Mouse (Mus musculus): ENCODE results near the gene M1ap. TPM values are rescaled to one million over a fixed set of nuclear protein-coding genes. Genes with fewer than 3 reads are reported as not detected.

Gene M1ap
- total and polyA plus RNA-seq, 3 experiments, result 2.4 to 6.4 (median 3.9) TPM

- DNase-seq (ENCODE audit: extremely low read depth), result no peak
- no peaks in the 10 kb centered on the region for H3K36me3 ChIP-seq (replicated peaks in 1 of 2; ENCODE audit: control insufficient read depth in 1 of 2, insufficient read depth in 1 of 2, low read length in 1 of 2)
- no peak overlapping the region for H3K9ac ChIP-seq (ENCODE audit: insufficient read depth, low read depth)
- H3K9me3 ChIP-seq (replicated peaks; ENCODE audit: low read length), result peaks cover 3% of the 10 kb centered on the region
- H3K4me1 ChIP-seq (ENCODE audit: control insufficient read depth in 1 of 2, insufficient read depth in 2 of 2), result peaks cover 12 to 51% of the 10 kb centered on the region in 2 experiments
- H3K4me2 ChIP-seq (ENCODE audit: insufficient read depth, low read depth, poor library complexity, severe bottlenecking), result no peak overlapping the region
- TF ChIP-seq MXI1 (IDR thresholded peaks at IDR 0.05; ENCODE audit: low read depth, low read length) (no peak), NRF1 (IDR thresholded peaks at IDR 0.05; ENCODE audit: low read depth, low read length) (no peak), CHD1 (IDR thresholded peaks at IDR 0.05; ENCODE audit: low read depth, low read length) (no peak), ZKSCAN1 (IDR thresholded peaks at IDR 0.05; ENCODE audit: borderline replicate concordance, low read depth, low read length) (no peak), CTCF (conservative IDR thresholded peaks at IDR 0.05 in 1 of 2, IDR thresholded peaks at IDR 0.05 in 1 of 2; ENCODE audit: low read depth in 2 of 2, low read length in 2 of 2) (no peak)
- H3K27me3 ChIP-seq (replicated peaks), result no peaks in the 10 kb centered on the region
- no peak overlapping the region for H3K4me3 ChIP-seq (replicated peaks in 1 of 3; ENCODE audit: low read depth in 2 of 3, low read length in 2 of 3, poor library complexity in 1 of 3)
- dilution Hi-C loops (cut with MboI; ENCODE audit: extremely low pct_ligation_motif_present, extremely low pct_unique_long_range_greater_than_20kb, low sequenced_read_pairs) (no loop called here), in situ Hi-C loops (cut with MboI; ENCODE audit: low pct_ligation_motif_present, low pct_unique_long_range_greater_than_20kb, low sequenced_read_pairs) (loop anchor here (5.0 kb wide), 1 partner anchor 37 kb away; no protein-coding TSS in a partner anchor)
- no peaks in the 10 kb centered on the region for H3K79me2 ChIP-seq (replicated peaks; ENCODE audit: control insufficient read depth, extremely low read depth, insufficient read depth, poor library complexity, severe bottlenecking)
- H3K27ac ChIP-seq (ENCODE audit: insufficient read depth, low read depth), result no peak overlapping the region
Observed at GRCm38 (mm10) chr6:83043993-83044392, 97.3 kb downstream of the M1ap start.

GRCm38 (mm10) chr6:83044742-83045141 lies 98.0 kb downstream of the M1ap start:
- H3K27me3 ChIP-seq (replicated peaks), result no peaks in the 10 kb centered on the region
- peak; percentile 81 for TF ChIP-seq BHLHE40 (IDR thresholded peaks at IDR 0.05; ENCODE audit: low read depth, low read length)
- TF ChIP-seq CTCF (conservative IDR thresholded peaks at IDR 0.05 in 1 of 2, IDR thresholded peaks at IDR 0.05 in 1 of 2; ENCODE audit: low read depth in 2 of 2, low read length in 2 of 2), result no peak
- 0 out of 2 replicates have a peak, but pooled peaks have one; percentile 44 for TF ChIP-seq TCF12 (IDR thresholded peaks at IDR 0.05; ENCODE audit: low read depth, low read length)
- peak; percentile 53; the same call in 1 of the 2 replicates for TF ChIP-seq IRF4 (IDR thresholded peaks at IDR 0.05; ENCODE audit: low read depth, low read length)
- TF ChIP-seq ELF1 (IDR thresholded peaks at IDR 0.05; ENCODE audit: low read depth, low read length), result 0 out of 2 replicates have a peak, but pooled peaks have one; percentile 20
- TF ChIP-seq NELFE (IDR thresholded peaks at IDR 0.05; ENCODE audit: low read depth, low read length), result 0 out of 2 replicates have a peak, but pooled peaks have one; percentile 17
- TF ChIP-seq POLR2AphosphoS2 (IDR thresholded peaks at IDR 0.05; ENCODE audit: low read depth, low read length), result no peak
- no peak for TF ChIP-seq MEF2A (IDR thresholded peaks at IDR 0.05; ENCODE audit: borderline replicate concordance, low read depth, low read length)
- peak; percentile 18; the same call in 1 of the 2 replicates for TF ChIP-seq JUND (conservative IDR thresholded peaks at IDR 0.05; ENCODE audit: low read depth, low read length)
- TF ChIP-seq MYC (IDR thresholded peaks at IDR 0.05; ENCODE audit: low read depth, low read length), result peak; percentile 90
- TF ChIP-seq TBP (conservative IDR thresholded peaks at IDR 0.05; ENCODE audit: low read depth, low read length), result peak; percentile 82
- TF ChIP-seq MAX (IDR thresholded peaks at IDR 0.05; ENCODE audit: low read length), result peak; percentile 87
- TF ChIP-seq EP300 (IDR thresholded peaks at IDR 0.05; ENCODE audit: low read length), result peak; percentile 82
- TF ChIP-seq ETS1 (conservative IDR thresholded peaks at IDR 0.05; ENCODE audit: low read depth, low read length), result peak; percentile 67
- H3K79me2 ChIP-seq (replicated peaks; ENCODE audit: control insufficient read depth, extremely low read depth, insufficient read depth, poor library complexity, severe bottlenecking), result no peaks in the 10 kb centered on the region
- no peak overlapping the region for H3K4me2 ChIP-seq (ENCODE audit: insufficient read depth, low read depth, poor library complexity, severe bottlenecking)
- H3K27ac ChIP-seq (ENCODE audit: insufficient read depth, low read depth), result no peak overlapping the region
- no peak overlapping the region for H3K4me3 ChIP-seq (replicated peaks in 1 of 3; ENCODE audit: low read depth in 2 of 3, low read length in 2 of 3, poor library complexity in 1 of 3)
- dilution Hi-C loops (cut with MboI; ENCODE audit: extremely low pct_ligation_motif_present, extremely low pct_unique_long_range_greater_than_20kb, low sequenced_read_pairs), result no loop called here
- H3K36me3 ChIP-seq (replicated peaks in 1 of 2; ENCODE audit: control insufficient read depth in 1 of 2, insufficient read depth in 1 of 2, low read length in 1 of 2), result peaks cover 0 to 3% of the 10 kb centered on the region in 2 experiments
- DNase-seq (ENCODE audit: extremely low read depth), result peak; percentile 91
- peaks cover 12 to 49% of the 10 kb centered on the region in 2 experiments for H3K4me1 ChIP-seq (ENCODE audit: control insufficient read depth in 1 of 2, insufficient read depth in 2 of 2)
- no peak overlapping the region for H3K9ac ChIP-seq (ENCODE audit: insufficient read depth, low read depth)
- in situ Hi-C loops (cut with MboI; ENCODE audit: low pct_ligation_motif_present, low pct_unique_long_range_greater_than_20kb, low sequenced_read_pairs), result loop anchor here (5.0 kb wide), 1 partner anchor 37 kb away; no protein-coding TSS in a partner anchor
- H3K9me3 ChIP-seq (replicated peaks; ENCODE audit: low read length), result peaks cover 3% of the 10 kb centered on the region

Measured in CH12.LX (cell line).